Mouse (Mus musculus) cerebellum, postnatal 4 days (tissue): ENCODE measurements around the gene Emg1.

Experiments used
- DNase-seq, 2 experiments: peaks; one replicate each; pipeline ENCODE4 v3.0.0; 2022; ENCODE audit warnings: low spot score in 2 of 2, mixed read lengths in 1 of 2

Emg1 gene

DNA sequence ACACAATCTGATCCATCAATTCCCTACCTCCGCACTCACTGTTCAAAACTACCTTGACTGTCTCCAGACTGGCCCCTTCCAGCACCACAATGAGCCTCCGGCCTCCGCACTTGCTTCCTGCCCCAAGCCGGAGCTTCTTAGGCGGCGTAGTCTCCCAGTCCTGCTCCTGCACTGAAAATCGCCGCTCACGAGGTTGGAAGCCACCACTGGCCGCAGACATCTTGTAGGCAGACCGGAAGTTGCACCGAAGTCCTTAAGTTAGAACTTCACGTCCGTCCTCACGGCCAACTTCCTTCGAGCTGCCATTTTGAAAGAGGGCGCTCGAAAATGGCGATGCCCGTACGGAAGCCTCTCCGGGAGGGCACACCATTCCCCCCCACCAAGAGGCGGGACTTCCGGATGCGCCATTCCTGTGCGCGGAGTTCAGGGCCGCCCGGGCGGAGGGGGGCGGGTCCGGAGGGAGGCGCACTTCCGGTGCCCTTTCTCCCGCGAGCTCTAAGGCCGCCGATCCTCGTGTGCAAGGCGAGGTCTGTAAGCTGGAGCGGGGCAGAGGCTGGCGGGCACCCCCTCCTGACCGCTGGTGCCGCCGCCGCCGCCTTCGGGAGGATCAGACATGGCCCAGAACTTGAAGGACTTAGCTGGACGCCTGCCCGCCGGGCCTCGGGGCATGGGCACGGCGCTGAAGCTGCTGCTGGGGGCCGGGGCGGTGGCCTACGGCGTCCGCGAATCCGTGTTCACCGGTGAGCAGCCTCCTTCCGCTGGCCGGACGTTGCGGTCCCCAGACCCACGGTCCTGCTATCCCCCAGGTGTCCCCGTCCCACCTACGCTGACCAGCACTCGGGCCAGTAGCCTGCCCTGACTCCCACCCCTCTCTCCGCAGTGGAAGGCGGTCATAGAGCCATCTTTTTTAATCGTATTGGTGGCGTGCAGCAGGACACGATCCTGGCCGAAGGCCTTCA lies at the start of gene Emg1, which contains the start of gene Phb2:
TSS of gene Emg1 (minus strand) at position 355 of the 959 bp plus-strand sequence.
TSS of gene Phb2 (plus strand) at position 513 of the 959 bp plus-strand sequence.
- DNase-seq = peak; percentile 95 to 97

DNA sequence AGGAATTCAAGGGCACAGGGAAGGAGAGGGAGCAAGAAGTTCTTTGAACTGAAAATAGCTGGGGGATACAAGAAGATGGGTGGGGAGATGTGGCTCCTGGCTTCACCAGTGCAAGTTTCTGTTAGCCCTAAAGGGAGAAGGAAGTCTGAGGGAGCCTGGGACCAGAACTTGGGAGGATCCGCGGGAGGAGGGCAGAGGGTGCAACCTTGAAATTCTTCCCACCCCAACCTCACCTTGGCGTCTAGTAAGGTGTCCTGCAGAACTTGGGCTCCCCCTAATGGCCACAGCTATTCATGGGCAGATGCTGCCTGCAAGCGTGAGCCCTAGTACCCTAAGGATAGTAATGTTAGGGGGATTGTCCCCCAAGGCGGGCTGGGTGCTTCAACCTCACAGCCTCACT lies 47.3 kb upstream of the Emg1 start:
- DNase-seq = peak; percentile 60 to 77

DNA sequence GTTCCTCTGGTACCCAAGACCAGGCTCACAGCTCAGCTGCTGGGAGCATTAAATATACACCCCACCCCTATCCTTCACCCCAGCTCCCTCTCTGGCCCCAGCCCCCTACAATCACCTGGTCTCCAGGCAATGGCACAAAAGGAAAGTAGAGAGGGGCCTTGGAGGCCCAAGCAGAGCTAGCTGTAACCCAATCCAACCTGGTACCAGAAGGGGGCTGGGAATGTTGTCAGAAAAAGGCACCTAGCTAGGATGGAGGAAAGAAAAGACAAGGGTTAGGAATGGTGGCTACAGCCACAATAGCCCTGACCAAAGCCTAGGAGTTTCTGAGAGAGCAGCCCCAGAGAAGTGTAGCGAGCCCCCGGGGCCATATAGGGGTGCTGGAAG lies 46.9 kb upstream of the Emg1 start:
- DNase-seq = no peak

DNA sequence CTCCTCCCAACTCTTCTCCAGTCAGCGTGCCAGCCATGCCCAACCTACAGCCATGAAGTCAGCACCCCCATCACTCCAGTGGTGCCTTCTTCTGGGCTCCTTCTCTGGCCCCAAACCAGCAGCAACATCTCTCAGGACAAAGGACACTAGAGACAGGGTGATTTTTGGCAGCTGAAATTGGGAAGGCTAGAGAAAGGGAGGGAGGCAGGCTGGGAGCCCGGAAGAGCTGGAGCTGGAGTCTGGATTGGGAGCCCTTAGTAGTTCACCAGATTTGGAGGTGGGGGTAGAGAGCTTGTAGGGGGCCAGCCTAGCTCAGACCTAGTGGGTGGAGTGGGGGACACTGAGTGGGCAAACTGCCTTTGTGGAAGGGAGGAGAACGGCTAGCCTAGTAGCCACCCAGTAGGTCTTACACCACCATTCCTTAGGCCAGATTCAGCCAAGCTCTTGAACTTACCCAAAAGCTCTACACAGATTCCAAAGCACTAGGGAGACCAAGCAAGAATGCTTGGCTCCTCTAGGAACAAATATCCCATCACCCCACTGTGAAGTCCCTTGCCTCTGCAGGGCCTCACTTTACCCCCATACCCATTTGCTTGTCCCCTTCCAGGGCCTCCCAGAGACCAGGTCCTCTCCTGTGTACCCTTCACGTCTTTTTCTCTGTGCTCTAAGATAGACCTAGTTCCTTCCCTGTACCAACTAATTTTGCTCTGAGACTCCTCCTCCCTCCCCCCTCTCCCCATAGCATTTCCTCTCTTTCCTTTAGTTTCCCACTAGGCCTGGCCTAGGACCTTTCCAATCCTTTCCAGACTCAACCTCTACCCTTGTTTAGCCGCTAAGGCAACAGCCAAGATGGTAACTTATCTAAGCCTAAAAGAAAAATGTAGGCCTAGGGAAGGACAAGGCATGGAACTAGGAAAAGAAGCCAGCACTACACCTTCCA lies 46.2 kb upstream of the Emg1 start:
- DNase-seq = no peak

- no peak for DNase-seq
Measured at GRCm38 (mm10) chr6:124757351-124757880, 45.4 kb upstream of the Emg1 start.

DNA sequence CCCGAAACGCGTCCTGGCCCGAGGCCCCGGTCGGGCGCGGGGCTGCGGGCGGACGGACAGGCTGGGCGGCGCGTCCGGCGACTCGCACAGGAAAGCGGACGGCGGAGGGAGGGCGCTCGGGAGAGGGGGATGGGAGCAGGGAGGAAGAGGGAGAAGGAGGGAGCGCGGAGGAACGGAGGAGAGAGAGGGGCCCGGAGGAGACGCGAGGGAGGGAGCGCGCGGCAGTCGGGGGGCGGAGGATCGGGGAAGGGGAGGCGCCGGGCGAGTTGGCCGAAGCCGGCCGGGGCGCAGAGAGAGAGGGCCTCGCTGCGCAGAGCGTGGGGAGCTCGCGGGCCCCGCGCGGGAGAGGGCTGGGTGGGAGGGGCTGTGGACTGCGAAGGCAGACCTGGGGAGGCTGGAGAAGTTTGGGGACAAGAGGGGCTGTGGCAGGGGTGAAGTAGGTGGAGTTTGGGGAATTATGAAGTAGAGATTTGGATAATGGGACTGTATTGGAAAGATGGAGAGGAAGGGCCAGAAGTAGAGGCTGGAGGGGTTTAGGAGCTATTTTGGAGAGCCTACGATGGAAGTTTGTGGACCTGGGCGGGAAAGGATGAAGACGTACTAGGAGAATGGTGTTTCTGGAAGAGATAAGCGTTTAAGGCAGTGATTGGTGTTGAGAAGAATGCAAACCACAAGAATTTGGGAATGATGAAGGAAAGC lies 44.8 kb upstream of the Emg1 start:
- DNase-seq = peak; percentile 64 to 79

GRCm38 (mm10) chr6:124755831-124756595 lies 44.0 kb upstream of the Emg1 start, which contains the start of the genes Gm45234 and Atn1:
Gm45234 (minus strand) TSS chr6:124756021.
Atn1 (minus strand) TSS chr6:124756524.
- DNase-seq = peak in 1 of 2 experiments; percentile 57

GRCm38 (mm10) chr6:124755306-124755705 lies 43.3 kb upstream of the Emg1 start:
- no peak for DNase-seq

DNA sequence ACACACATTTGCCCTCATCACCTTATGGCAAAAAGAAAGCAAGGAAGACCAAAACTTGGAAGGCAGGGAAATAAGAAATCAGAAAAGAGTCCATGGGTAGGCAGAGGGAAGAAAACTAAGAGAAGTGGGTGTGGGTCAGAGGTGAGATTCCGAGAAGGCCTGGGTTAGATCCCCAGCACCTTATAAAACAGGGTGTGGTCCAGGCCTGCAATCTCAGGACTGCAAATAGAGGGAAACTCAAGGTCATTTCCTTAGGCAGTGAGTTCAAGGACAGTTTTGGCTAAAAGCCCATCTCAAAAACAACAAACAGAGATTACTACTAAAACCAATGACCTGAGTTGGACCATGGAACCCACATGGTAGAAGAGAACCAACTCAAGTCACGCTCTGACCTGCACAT lies 41.9 kb upstream of the Emg1 start:
- DNase-seq = no peak

DNA sequence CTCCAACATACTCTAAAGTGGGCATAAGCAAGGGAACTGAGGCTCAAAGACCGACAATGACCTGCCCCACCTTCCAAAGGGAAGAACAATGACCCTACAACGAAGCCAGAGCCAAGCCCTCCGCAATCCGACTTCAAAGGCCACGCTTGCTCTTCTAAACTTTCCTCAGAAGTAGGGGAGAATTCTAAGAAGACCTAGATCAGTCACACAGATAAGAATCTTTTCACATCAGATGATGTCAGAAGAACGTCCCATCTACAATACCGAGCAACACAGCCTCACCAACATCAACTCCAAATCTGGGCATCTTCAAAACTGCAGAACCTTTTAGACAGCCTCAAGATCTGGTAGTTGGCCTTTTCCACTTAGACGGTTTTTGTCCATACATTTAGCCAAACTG lies 38.4 kb upstream of the Emg1 start:
- no peak for DNase-seq

DNA sequence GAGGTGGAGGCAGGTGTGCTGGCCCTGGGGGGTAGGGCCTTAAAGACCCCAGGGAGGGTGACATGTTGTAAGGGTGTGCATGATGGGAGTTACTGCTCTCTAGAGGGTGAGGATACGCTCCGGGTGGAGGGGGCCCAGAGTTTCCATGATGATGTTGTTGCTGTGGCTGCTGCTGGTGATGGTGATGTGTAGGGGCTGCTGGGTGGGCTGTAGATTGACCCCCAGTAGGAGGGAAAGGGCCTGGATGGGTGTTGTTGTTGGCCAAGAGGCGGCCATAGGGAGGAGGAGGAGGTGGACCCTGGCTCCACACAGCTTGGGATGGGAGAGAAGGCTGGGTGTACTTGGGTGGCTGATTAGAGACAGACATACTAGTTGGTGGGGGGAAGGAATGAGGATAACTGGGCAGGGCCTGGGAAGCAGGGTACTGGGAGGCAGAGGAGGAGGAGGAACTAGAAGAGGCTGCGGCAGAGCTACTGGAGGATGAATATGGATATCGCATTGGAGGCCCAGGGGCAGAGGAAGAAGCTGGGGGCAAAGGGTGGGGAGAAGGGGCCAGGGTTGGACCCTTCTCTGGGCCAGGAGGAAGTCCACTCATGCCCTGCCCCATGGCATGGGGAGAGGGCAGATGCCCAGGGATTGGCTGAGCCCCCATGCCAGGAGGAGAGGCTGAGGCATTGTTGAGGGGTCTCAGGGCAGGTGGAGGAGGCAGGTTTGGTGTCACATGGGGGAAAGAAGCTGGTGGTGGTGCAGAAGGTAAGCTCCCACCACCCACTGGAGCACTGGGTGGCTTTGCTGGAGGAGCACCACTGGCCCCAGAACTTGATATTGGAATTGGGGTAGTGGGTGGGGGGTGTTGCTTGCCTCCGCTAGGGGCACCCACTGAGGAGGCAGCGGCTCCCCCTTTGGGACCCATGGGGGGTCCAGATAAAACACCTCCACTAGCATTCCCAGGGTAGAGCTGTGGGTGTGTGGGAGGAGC lies 35.0 kb upstream of the Emg1 start:
- DNase-seq = no peak

- DNase-seq = no peak
Measured at GRCm38 (mm10) chr6:124746296-124746605, 34.3 kb upstream of the Emg1 start.

- DNase-seq = peak; percentile 90 to 96
Measured at GRCm38 (mm10) chr6:124745490-124746295, 33.7 kb upstream of the Emg1 start.

- no peak for DNase-seq
Measured at GRCm38 (mm10) chr6:124744755-124745321, 32.9 kb upstream of the Emg1 start.

DNA sequence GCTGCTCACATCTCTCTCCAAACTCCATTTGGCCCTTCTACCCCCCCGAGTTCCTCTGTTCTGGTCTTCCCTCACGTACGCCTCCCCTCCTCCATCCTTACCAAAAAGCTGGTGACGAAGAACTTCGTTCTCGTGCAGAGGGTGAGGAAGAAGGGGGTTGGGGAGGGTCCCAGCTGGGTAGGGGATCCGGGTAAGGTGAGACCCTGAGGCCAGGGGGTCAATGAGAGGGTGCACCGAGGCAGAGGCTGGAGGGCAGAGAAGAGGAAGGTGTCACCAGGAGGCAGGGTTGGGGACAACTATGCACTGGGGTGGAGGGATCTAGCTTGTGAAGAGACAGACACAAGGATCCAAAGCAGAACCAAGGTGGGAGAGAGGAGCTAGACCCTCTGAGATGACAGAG lies 31.7 kb upstream of the Emg1 start:
- DNase-seq = no peak

DNA sequence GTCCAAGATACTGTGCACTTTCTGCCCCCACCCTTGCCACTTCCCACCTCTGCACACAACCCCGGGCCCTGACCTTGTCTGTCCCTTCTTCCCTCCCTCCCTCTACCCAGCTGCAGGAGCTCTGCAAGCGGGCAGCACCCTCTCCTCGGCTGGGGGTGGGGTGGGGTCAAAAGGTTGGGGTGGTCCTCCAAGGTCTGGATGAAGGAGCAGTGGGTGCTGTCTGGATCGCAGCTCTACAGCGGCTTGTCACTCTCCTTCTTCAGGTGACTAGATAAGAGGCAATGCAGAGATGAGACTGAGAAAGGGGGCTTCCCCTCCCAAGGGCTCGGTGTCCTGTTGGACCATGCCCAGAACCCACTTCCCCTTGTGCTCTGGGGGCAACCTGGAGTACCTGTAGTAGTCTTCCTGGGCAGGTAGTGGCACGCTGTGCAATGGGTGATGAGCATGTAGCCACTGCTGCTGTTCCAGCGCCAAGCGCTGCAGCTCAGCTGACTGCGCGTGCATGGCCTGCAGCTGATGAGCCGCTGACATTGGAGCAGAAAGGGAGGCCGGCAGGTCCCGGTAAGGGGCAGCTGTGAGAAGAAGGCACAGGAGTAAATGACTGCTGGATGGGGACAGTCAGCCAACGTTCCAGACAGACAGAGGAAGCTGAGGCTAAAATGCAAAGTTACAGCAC lies 31.0 kb upstream of the Emg1 start:
- DNase-seq = no peak

DNA sequence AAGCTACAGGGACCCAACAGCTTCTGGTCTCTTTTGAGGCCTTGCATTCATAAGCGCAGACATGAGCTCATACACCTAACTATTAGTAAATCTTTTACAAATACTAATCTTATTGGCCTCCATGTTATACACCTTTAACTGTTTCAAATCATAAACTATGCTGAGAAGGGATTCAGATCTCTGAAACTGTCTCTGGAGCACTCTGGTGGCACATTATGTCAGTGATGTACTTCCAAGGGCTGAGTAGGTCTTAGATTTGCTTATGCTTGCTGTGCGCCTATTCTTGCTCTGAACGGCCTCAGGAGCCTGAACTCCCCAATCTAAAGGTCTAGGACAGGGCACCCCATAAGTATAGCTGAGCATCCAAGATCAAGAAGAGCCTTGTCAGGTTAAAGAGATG lies 29.9 kb upstream of the Emg1 start:
- no peak for DNase-seq
